Mouse (Mus musculus) intestine, postnatal 0 days (tissue): ENCODE data around the gene Stk32c. TPM values are rescaled to one million over a fixed set of nuclear protein-coding genes. Genes with fewer than 3 reads are reported as not detected.

ENCODE experiments used
- ATAC-seq: fragments of 200-750 bp; cut with Nextera tagmentation; 2 replicates; pipeline ENCODE4 v1.8.0; 2017; ENCODE audit warnings: mild to moderate bottlenecking, moderate TSS enrichment, moderate library complexity
- H3K27ac ChIP-seq: fragments of 300-500 bp; sonication (generic); 2 replicates; pipeline ENCODE4 v1.5.1; 2014; ENCODE audit warnings: mild to moderate bottlenecking, low read depth, low read length, moderate library complexity
- H3K27me3 ChIP-seq: fragments of 300-500 bp; sonication (generic); replicated peaks from 2 replicates; pipeline ENCODE4 v1.6.1; 2014; ENCODE audit warnings: low read length, mixed read lengths; ENCODE audit not compliant: control insufficient read depth, insufficient read depth
- H3K36me3 ChIP-seq: fragments of 300-500 bp; sonication (generic); 2 replicates; pipeline ENCODE4 v1.6.1; 2014; ENCODE audit warnings: mild to moderate bottlenecking, moderate library complexity; ENCODE audit not compliant: control insufficient read depth, insufficient read depth
- H3K4me1 ChIP-seq: fragments of 300-500 bp; sonication (generic); replicated peaks from 2 replicates; pipeline ENCODE4 v1.6.1; 2014; ENCODE audit warnings: antibody characterized with exemption, low read length, mixed read lengths; ENCODE audit not compliant: control insufficient read depth, insufficient read depth
- H3K4me2 ChIP-seq: fragments of 300-500 bp; sonication (generic); replicated peaks from 2 replicates; pipeline ENCODE4 v1.6.1; 2014; ENCODE audit warnings: low read depth, mild to moderate bottlenecking, moderate library complexity
- H3K4me3 ChIP-seq: fragments of 300-500 bp; sonication (generic); 2 replicates; pipeline ENCODE4 v1.5.1; 2014; ENCODE audit warnings: low read depth, low read length
- H3K9ac ChIP-seq: fragments of 300-500 bp; sonication (generic); 2 replicates; pipeline ENCODE4 v1.6.1; 2014; ENCODE audit warnings: mild to moderate bottlenecking, low read depth, low read length
- H3K9me3 ChIP-seq: fragments of 300-500 bp; sonication (generic); 2 replicates; pipeline ENCODE4 v1.6.1; 2016; ENCODE audit warnings: mixed run types; ENCODE audit not compliant: control insufficient read depth
- CTCF ChIP-seq: sonication (generic); IDR thresholded peaks from 2 replicates; pipeline ENCODE4 v1.5.1; 2016; ENCODE audit warnings: low read depth, mild to moderate bottlenecking, control low read depth, antibody characterized with exemption, moderate library complexity
- WGBS: fragments of 180-500 bp; shearing (Covaris S2); extraction: QIAGEN DNeasy Blood & Tissue Kit; methylation state at CpG from one replicate; pipeline ENCODE4 v1.1.7; 2014; 5-methylcytosine and 5-hydroxymethylcytosine counted together
- polyA plus RNA-seq: library from polyadenylated mRNA; unstranded; fragments of >200 nt; fragmentation: Nextera tagmentation; extraction: Ambion mirVana; gene quantifications from 2 replicates; pipeline ENCODE4 v1.2.1, GENCODE M21; 2015

Stk32c gene
- polyA plus RNA-seq, 1 experiment from 2014 or later, result 0.07 TPM

- Histone ChIP-seq H3K27me3 (no peaks in the 10 kb centered on the region), H3K4me3 (no peak overlapping the region), H3K9me3 (no peaks in the 10 kb centered on the region), H3K36me3 (no peaks in the 10 kb centered on the region), H3K4me2 (no peak overlapping the region), H3K9ac (no peak overlapping the region), H3K4me1 (0 out of 2 replicates have a peak, but pooled peaks cover 2% of the 10 kb centered on the region), H3K27ac (no peak overlapping the region)
- TF ChIP-seq CTCF, result no peak
- no peak for ATAC-seq
- 75% methylated on average over 5 of the region's 5 CpGs for WGBS
Measured at GRCm38 (mm10) chr7:139158956-139159355, 54.2 kb downstream of the Stk32c start.

GRCm38 (mm10) chr7:139158549-139158948 is 54.6 kb downstream of the Stk32c start:
- 70% methylated on average over 7 of the region's 7 CpGs for WGBS
- no peaks in the 10 kb centered on the region for H3K27me3 ChIP-seq
- no peak for ATAC-seq
- no peak overlapping the region for H3K9ac ChIP-seq
- no peaks in the 10 kb centered on the region for H3K36me3 ChIP-seq
- TF ChIP-seq CTCF, result no peak
- 0 out of 2 replicates have a peak, but pooled peaks cover 2% of the 10 kb centered on the region for H3K4me1 ChIP-seq
- H3K4me3 ChIP-seq, result no peak overlapping the region
- no peaks in the 10 kb centered on the region for H3K9me3 ChIP-seq
- no peak overlapping the region for H3K4me2 ChIP-seq
- no peak overlapping the region for H3K27ac ChIP-seq

GRCm38 (mm10) chr7:139157541-139157940 is 55.6 kb downstream of the Stk32c start:
- no peak for TF ChIP-seq CTCF
- WGBS, result 22% methylated on average over 2 of the region's 2 CpGs
- H3K4me3 ChIP-seq, result no peak overlapping the region

GRCm38 (mm10) chr7:139156341-139157058 is 56.6 kb downstream of the Stk32c start:
- Histone ChIP-seq H3K9ac (no peak overlapping the region), H3K4me3 (no peak overlapping the region), H3K27me3 (no peaks in the 10 kb centered on the region), H3K27ac (no peak overlapping the region), H3K4me1 (0 out of 2 replicates have a peak, but pooled peaks cover 2% of the 10 kb centered on the region), H3K9me3 (no peaks in the 10 kb centered on the region), H3K4me2 (no peak overlapping the region), H3K36me3 (no peaks in the 10 kb centered on the region)
- 54% methylated on average over 10 of the region's 10 CpGs for WGBS
- ATAC-seq, result no peak
- TF ChIP-seq CTCF, result no peak

More at GRCm38 (mm10) chr7:139157541-139157940, 55.6 kb downstream of the Stk32c start:
- Histone ChIP-seq H3K4me1 (0 out of 2 replicates have a peak, but pooled peaks cover 2% of the 10 kb centered on the region), H3K4me2 (no peak overlapping the region), H3K9ac (no peak overlapping the region), H3K9me3 (no peaks in the 10 kb centered on the region), H3K36me3 (no peaks in the 10 kb centered on the region), H3K27me3 (no peaks in the 10 kb centered on the region), H3K27ac (no peak overlapping the region)
- no peak for ATAC-seq

- WGBS, result 71% methylated on average over 7 of the region's 7 CpGs
- 0 out of 2 replicates have a peak, but pooled peaks cover 2% of the 10 kb centered on the region for H3K4me1 ChIP-seq
- H3K36me3 ChIP-seq, result no peaks in the 10 kb centered on the region
- H3K27ac ChIP-seq, result no peak overlapping the region
- ATAC-seq, result no peak
- no peak overlapping the region for H3K9ac ChIP-seq
- H3K9me3 ChIP-seq, result no peaks in the 10 kb centered on the region
- H3K4me3 ChIP-seq, result no peak overlapping the region
- H3K4me2 ChIP-seq, result no peak overlapping the region
- no peaks in the 10 kb centered on the region for H3K27me3 ChIP-seq
- no peak for TF ChIP-seq CTCF
Measured at GRCm38 (mm10) chr7:139152927-139153326, 60.2 kb downstream of the Stk32c start.

- Histone ChIP-seq H3K9ac (no peak overlapping the region), H3K27me3 (no peaks in the 10 kb centered on the region), H3K4me3 (no peak overlapping the region), H3K36me3 (no peaks in the 10 kb centered on the region), H3K4me1 (no peaks in the 10 kb centered on the region), H3K27ac (no peak overlapping the region), H3K4me2 (no peak overlapping the region), H3K9me3 (no peaks in the 10 kb centered on the region)
- ATAC-seq, result peak; percentile 61
- 25% methylated on average over 10 of the region's 10 CpGs for WGBS
- TF ChIP-seq CTCF, result no peak
Measured at GRCm38 (mm10) chr7:139151116-139151515, 62.0 kb downstream of the Stk32c start.
